Mouse (Mus musculus) bone marrow, adult 2 months (tissue): Measurements from ENCODE around the gene Tmem182. TPM values are rescaled to one million over a fixed set of nuclear protein-coding genes. Genes with fewer than 3 reads are reported as not detected.

Experiments used
- H3K27ac ChIP-seq: fragments of 200-500 bp; 2 replicates; pipeline ENCODE4 v1.5.1; 2012; ENCODE audit warnings: low read depth, mild to moderate bottlenecking, control low read depth, inconsistent platforms, low read length; ENCODE audit not compliant: control insufficient read depth, poor library complexity, insufficient read depth
- H3K4me1 ChIP-seq: fragments of 200-500 bp; 2 replicates; pipeline ENCODE4 v1.6.1; 2011; ENCODE audit warnings: low read length; ENCODE audit not compliant: control insufficient read depth, insufficient read depth
- H3K4me3 ChIP-seq: fragments of 200-500 bp; replicated peaks from 2 replicates; pipeline ENCODE3; 2011; ENCODE audit warnings: mild to moderate bottlenecking, low read depth, low read length, control low read depth; ENCODE audit not compliant: control insufficient read depth
- CTCF ChIP-seq: fragments of 200-500 bp; IDR thresholded peaks from 2 replicates; pipeline ENCODE4 v1.5.1; 2011; ENCODE audit warnings: low read length, control low read depth; ENCODE audit not compliant: control insufficient read depth, insufficient read depth
- POLR2A ChIP-seq: fragments of 200-500 bp; IDR thresholded peaks from 2 replicates; pipeline ENCODE4 v1.6.1; 2011; ENCODE audit warnings: low read depth, mild to moderate bottlenecking, control low read depth, low read length, borderline replicate concordance; ENCODE audit not compliant: control insufficient read depth
- WGBS: fragments of 180-500 bp; shearing (Covaris S2); methylation state at CpG from one replicate; pipeline ENCODE4 v1.1.7; 2018; 5-methylcytosine and 5-hydroxymethylcytosine counted together
- polyA plus RNA-seq: library from polyadenylated mRNA; stranded (reverse); fragments of >200 nt; gene quantifications from 2 replicates; pipeline ENCODE4 v1.2.4, GENCODE M21; 2011; ENCODE audit warnings: low replicate concordance; ENCODE audit not compliant: missing spikeins, insufficient read depth, insufficient read length

The Tmem182 gene
- polyA plus RNA-seq = not detected in 2 replicates

DNA sequence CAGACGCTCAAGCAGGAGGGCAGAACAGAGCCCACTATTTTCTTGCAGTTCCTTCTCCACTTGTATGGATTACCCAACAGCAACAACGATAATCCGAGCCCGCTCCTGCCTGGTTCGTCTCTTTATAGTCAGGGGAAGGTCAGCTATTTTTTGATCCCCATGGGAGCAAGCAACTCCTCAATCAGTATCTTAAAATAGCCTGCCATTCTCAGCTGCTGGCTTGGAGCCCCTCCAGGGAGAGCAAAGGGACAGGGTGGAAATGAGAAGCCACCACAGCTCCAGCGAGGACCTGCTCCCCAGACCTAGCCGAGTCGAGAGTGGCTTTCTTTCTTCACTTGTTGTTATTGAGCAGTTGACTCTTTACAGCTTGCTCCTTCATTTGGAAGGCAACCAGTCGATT, at the start of gene Tmem182:
Tmem182 (plus strand) TSS at position 251 of the 400 bp plus-strand sequence.
- Histone ChIP-seq H3K4me1 (no peaks in the 10 kb centered on the region), H3K27ac (no peak within 1 kb of the TSS), H3K4me3 (no peak within 1 kb of the TSS)
- 76% methylated on average over 9 of the region's 9 CpGs for WGBS
- TF ChIP-seq POLR2A = no peak
- no peak for TF ChIP-seq CTCF

DNA sequence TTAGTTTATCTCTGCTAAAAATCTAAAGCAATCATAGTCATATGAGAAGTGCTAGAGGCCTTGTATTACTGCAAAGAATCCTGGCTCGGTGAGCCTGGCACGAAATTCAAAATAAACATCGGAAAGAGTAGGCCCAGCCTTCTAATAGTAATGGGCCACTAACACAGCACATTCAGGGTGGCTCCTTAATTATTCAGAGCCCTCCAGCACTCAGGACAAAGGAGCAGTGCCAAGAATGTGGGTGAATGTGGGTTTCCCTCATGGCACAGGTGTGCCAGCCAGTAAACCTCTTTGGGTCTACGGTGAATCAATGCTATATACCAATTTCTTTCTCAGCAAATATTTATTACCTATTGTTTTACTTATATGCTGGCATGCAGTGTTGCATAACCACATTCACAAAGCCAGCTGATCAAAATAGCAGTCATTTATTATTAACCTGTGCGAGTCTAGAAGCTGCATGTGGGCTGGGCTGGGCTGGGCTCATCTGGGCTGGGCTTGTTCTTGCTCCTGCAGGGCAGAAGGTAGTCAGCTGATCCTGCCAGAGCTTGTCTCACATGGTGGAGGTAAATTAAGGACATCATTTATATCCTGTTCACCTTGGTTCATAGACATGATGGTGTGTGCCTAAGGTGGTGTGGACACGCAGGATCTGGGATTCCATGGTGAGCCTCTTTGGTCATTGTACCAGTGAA, 45.5 kb upstream of the Tmem182 start:
- Histone ChIP-seq H3K4me3 (no peak overlapping the region), H3K27ac (no peak overlapping the region), H3K4me1 (no peaks in the 10 kb centered on the region)
- 83% methylated on average over 6 of the region's 6 CpGs for WGBS
- TF ChIP-seq CTCF (no peak), POLR2A (no peak)

DNA sequence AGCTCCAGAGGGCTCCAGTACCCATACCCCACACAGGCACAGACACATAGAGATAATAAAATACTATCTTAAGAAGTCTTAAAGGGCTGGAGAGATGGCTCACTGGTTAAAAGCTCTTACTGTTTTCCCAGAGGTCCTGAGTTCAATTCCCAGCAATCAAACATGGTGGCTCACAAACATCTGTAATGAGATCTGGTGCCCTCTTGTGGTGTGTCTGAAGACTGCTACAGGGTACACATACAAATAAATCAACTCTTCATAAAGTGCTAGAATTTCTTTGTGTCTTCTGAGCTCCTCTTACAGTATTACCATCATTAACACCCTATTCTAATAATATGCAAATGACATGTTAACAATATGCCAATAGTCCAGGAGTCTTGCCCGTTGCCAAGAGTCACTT, 41.4 kb upstream of the Tmem182 start:
- Histone ChIP-seq H3K4me1 (no peaks in the 10 kb centered on the region), H3K4me3 (no peak overlapping the region), H3K27ac (no peak overlapping the region)
- TF ChIP-seq CTCF (no peak), POLR2A (no peak)
- WGBS = 86% methylated on average over 1 of the region's 1 CpGs

DNA sequence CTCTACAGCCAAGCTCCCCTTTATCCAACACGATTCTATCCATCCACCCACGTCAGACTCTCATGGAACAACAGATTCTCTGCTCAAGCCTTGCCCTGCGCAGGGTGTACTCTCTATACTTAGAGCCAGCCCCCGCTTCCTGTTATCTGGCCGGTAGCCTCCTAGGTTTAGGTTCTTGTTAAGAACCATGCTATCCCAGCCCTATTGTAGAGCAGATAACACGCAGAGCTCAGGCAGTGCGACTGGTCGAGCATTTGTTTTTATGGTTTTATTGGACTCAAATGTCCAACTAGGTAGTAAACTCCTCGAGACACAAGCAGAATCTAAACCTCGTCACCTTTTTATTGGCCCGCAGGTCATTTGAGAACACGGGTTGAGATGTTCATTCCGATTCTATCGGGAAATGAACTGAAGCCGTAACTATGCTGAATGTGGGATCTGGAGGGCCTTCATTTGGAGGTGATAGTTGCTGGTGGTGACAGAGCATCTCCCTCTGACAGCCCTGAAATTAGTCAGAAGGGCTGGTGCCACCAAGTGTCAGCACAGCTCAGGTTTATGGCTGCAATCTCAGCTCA, 40.6 kb upstream of the Tmem182 start:
- Histone ChIP-seq H3K4me1 (no peaks in the 10 kb centered on the region), H3K4me3 (no peak overlapping the region), H3K27ac (no peak overlapping the region)
- no peak for TF ChIP-seq CTCF
- TF ChIP-seq POLR2A = no peak
- WGBS = 68% methylated on average over 15 of the region's 15 CpGs

DNA sequence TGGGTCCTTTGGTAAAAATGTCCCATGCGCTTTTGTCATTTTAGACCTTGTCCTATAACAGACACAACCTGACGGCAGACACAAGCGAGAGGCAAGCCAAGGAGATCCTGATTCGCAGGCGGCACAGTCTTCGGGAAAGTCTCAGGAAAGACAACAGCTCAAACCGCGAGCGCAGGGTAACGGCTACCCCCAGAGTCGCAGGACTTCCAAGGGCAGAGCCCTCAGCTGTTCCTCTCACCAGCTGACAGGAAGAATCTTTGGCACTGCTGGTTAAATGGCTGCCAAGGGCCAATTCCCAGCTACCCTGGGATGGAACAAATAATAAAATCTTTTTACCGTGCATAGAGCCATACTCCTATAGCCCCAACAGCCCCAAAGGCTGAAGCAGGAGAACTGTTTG, 39.9 kb upstream of the Tmem182 start:
- no peak overlapping the region for H3K27ac ChIP-seq
- WGBS = 87% methylated on average over 12 of the region's 12 CpGs
- no peak overlapping the region for H3K4me3 ChIP-seq
- TF ChIP-seq CTCF = no peak
- H3K4me1 ChIP-seq = 0 out of 2 replicates have a peak, but pooled peaks cover 1% of the 10 kb centered on the region

DNA sequence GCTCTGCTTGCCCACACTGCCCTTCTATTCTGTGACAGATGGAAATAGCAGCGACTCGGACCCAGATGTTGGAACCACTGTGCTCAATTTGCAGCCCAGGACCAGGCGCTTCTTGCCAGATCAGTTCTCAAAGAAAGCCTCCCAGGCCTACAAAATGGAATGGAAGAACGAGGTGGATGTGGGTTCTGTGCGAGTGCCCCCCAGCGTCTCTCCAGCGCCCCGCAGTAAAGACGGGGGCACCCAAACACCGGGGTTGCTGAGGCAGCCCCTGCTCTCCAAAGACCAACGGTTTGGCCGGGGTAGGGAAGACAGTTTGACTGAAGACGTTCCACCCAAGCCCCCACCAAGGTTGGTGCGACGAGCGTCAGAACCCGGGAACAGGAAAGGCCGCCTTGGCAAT, 37.8 kb upstream of the Tmem182 start:
- WGBS = 84% methylated on average over 18 of the region's 18 CpGs
- H3K4me1 ChIP-seq = 0 out of 2 replicates have a peak, but pooled peaks cover 1% of the 10 kb centered on the region
- no peak for TF ChIP-seq POLR2A
- TF ChIP-seq CTCF = no peak
- H3K27ac ChIP-seq = no peak overlapping the region
- H3K4me3 ChIP-seq = no peak overlapping the region

DNA sequence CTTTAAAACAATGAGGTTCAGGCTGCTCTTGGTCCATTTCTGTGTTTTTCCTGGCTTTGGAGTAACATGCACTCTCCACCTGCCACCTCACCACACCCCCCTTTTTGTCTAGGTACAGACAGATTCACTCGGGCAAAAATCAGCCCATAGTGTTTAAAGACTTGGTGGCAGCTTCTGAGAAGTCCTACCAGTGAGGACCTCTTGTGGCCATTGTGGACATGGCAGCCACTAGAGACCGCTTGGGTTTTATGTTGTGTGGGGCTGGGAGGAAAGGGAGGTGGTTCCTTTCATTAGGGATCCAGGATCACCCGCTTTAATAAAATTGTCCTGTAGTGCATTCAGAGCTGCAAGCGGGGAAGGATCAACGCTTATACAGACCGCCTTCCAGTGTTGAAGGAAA, 36.8 kb upstream of the Tmem182 start:
- H3K4me1 ChIP-seq = 0 out of 2 replicates have a peak, but pooled peaks cover 1% of the 10 kb centered on the region

DNA sequence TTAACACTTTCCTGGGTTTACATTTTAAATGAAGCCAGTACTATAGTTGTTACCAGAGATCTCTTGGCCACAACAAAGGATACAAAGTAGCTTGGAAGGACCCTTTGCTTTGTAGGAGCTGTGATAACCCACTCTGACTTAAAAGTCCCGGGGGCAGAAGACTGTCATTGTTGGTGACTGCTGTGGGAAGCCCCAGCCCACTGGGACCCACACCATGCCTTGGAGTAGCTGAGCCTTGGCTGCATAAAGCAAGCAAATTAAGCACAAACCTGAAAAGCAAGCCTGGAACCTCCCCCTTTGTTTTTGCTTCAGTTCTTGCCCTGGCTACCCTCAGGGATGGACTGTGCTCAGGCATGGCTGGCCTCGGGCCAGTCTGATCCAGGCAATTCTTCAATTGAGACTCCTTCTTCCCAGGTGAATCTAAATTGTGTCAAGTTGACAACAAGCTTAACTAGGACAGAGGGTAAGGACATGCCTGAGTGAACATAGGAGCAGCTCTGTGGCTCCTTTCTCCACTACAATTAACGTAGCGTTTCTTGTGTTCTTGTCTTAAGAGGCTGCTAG, 36.0 kb upstream of the Tmem182 start:
- Histone ChIP-seq H3K27ac (no peak overlapping the region), H3K4me3 (no peak overlapping the region), H3K4me1 (0 out of 2 replicates have a peak, but pooled peaks cover 1% of the 10 kb centered on the region)
- 81% methylated on average over 4 of the region's 4 CpGs for WGBS
- no peak for TF ChIP-seq CTCF
- TF ChIP-seq POLR2A = no peak

More for the DNA sequence above, 36.8 kb upstream of the Tmem182 start:
- Histone ChIP-seq H3K4me3 (no peak overlapping the region), H3K27ac (no peak overlapping the region)
- 22% methylated on average over 6 of the region's 6 CpGs for WGBS
- TF ChIP-seq POLR2A = no peak
- peak; percentile 55 for TF ChIP-seq CTCF
